Mouse (Mus musculus): ENCODE data around the gene Nfkbia. TPM values are rescaled to one million over a fixed set of nuclear protein-coding genes. Genes with fewer than 3 reads are reported as not detected.

The Nfkbia gene
- total and polyA plus RNA-seq, 3 experiments = 9.3 to 15.9 TPM; not detected in 1

- Histone ChIP-seq H3K36me3 (ENCODE audit: control insufficient read depth in 1 of 2, insufficient read depth in 2 of 2, low read length in 2 of 2) (no peaks in the 10 kb centered on the region), H3K79me2 (ENCODE audit: control insufficient read depth, insufficient read depth, low read length, poor library complexity) (no peaks in the 10 kb centered on the region), H3K4me3 (ENCODE audit: control insufficient read depth in 1 of 2, insufficient read depth in 1 of 2, low read depth in 2 of 2, low read length in 2 of 2) (no peak overlapping the region), H3K27me3 (ENCODE audit: control insufficient read depth in 1 of 2, insufficient read depth in 2 of 2, low read length in 2 of 2) (no peaks in the 10 kb centered on the region; a peak in 1 of 4 replicates), H3K9ac (ENCODE audit: control insufficient read depth, low read depth, low read length, poor library complexity, severe bottlenecking) (no peak overlapping the region), H3K27ac (ENCODE audit: control insufficient read depth, low read depth, low read length) (no peak overlapping the region), H3K4me1 (ENCODE audit: control insufficient read depth in 1 of 2, insufficient read depth in 2 of 2, low read length in 2 of 2) (no peaks in the 10 kb centered on the region), H3K9me3 (replicated peaks; ENCODE audit: insufficient read depth, low read length) (no peaks in the 10 kb centered on the region)
- TF ChIP-seq SMC3 (IDR thresholded peaks at IDR 0.05; ENCODE audit: low read depth, low read length) (no peak), ELF1 (IDR thresholded peaks at IDR 0.05; ENCODE audit: low read depth, low read length) (no peak), BHLHE40 (IDR thresholded peaks at IDR 0.05; ENCODE audit: borderline replicate concordance, low read depth, low read length) (no peak), NRF1 (IDR thresholded peaks at IDR 0.05; ENCODE audit: insufficient read depth, low read depth, low read length, poor library complexity, severe bottlenecking) (no peak), TCF12 (IDR thresholded peaks at IDR 0.05; ENCODE audit: low read depth, low read length) (no peak), ETS1 (IDR thresholded peaks at IDR 0.05; ENCODE audit: low read depth, low read length) (no peak), NELFE (IDR thresholded peaks at IDR 0.05; ENCODE audit: low read depth, low read length) (no peak)
- DNase-seq (ENCODE audit: low read depth, low spot score) = no peak
Measured at GRCm38 (mm10) chr12:55483591-55483990, 8.9 kb downstream of the Nfkbia start.

GRCm38 (mm10) chr12:55482732-55483131 is 9.7 kb downstream of the Nfkbia start:
- H3K4me3 ChIP-seq (ENCODE audit: control insufficient read depth in 1 of 2, insufficient read depth in 1 of 2, low read depth in 2 of 2, low read length in 2 of 2) = no peak overlapping the region
- no peak overlapping the region for H3K9ac ChIP-seq (ENCODE audit: control insufficient read depth, low read depth, low read length, poor library complexity, severe bottlenecking)
- H3K27ac ChIP-seq (ENCODE audit: control insufficient read depth, low read depth, low read length) = no peak overlapping the region
- no peaks in the 10 kb centered on the region for H3K9me3 ChIP-seq (replicated peaks; ENCODE audit: insufficient read depth, low read length)
- H3K79me2 ChIP-seq (ENCODE audit: control insufficient read depth, insufficient read depth, low read length, poor library complexity) = no peaks in the 10 kb centered on the region
- no peak for DNase-seq (ENCODE audit: low read depth, low spot score)
- H3K36me3 ChIP-seq (ENCODE audit: control insufficient read depth in 1 of 2, insufficient read depth in 2 of 2, low read length in 2 of 2) = no peaks in the 10 kb centered on the region
- no peaks in the 10 kb centered on the region for H3K4me1 ChIP-seq (ENCODE audit: control insufficient read depth in 1 of 2, insufficient read depth in 2 of 2, low read length in 2 of 2)
- TF ChIP-seq TAL1 (IDR thresholded peaks at IDR 0.05; ENCODE audit: low read length) = no peak
- TF ChIP-seq ZMIZ1 (IDR thresholded peaks at IDR 0.05; ENCODE audit: low read depth, low read length) = no peak
- TF ChIP-seq RCOR1 (IDR thresholded peaks at IDR 0.05; ENCODE audit: low read depth, low read length) = no peak
- TF ChIP-seq TBP (IDR thresholded peaks at IDR 0.05; ENCODE audit: low read depth, low read length) = no peak
- TF ChIP-seq MEF2A (IDR thresholded peaks at IDR 0.05; ENCODE audit: extremely low read depth, insufficient replicate concordance, low read depth, low read length, poor library complexity, severe bottlenecking) = no peak
- TF ChIP-seq POLR2A (IDR thresholded peaks at IDR 0.05; ENCODE audit: control insufficient read depth in 1 of 2, insufficient read depth in 1 of 2, low read depth in 1 of 2, low read length in 2 of 2, poor library complexity in 1 of 2) = no peak
- no peak for TF ChIP-seq KAT2A (conservative IDR thresholded peaks at IDR 0.05; ENCODE audit: low read depth, low read length)
- no peaks in the 10 kb centered on the region; a peak in 2 of 4 replicates for H3K27me3 ChIP-seq (ENCODE audit: control insufficient read depth in 1 of 2, insufficient read depth in 2 of 2, low read length in 2 of 2)

GRCm38 (mm10) chr12:55481739-55482138 is 10.7 kb downstream of the Nfkbia start:
- H3K4me1 ChIP-seq (ENCODE audit: control insufficient read depth in 1 of 2, insufficient read depth in 2 of 2, low read length in 2 of 2) = no peaks in the 10 kb centered on the region
- no peaks in the 10 kb centered on the region; a peak in 2 of 4 replicates for H3K27me3 ChIP-seq (ENCODE audit: control insufficient read depth in 1 of 2, insufficient read depth in 2 of 2, low read length in 2 of 2)
- no peak overlapping the region for H3K9ac ChIP-seq (ENCODE audit: control insufficient read depth, low read depth, low read length, poor library complexity, severe bottlenecking)
- H3K4me3 ChIP-seq (ENCODE audit: control insufficient read depth in 1 of 2, insufficient read depth in 1 of 2, low read depth in 2 of 2, low read length in 2 of 2) = no peak overlapping the region
- no peaks in the 10 kb centered on the region for H3K9me3 ChIP-seq (replicated peaks; ENCODE audit: insufficient read depth, low read length)
- H3K79me2 ChIP-seq (ENCODE audit: control insufficient read depth, insufficient read depth, low read length, poor library complexity) = no peaks in the 10 kb centered on the region
- H3K36me3 ChIP-seq (ENCODE audit: control insufficient read depth in 1 of 2, insufficient read depth in 2 of 2, low read length in 2 of 2) = no peaks in the 10 kb centered on the region
- no peak for DNase-seq (ENCODE audit: low read depth, low spot score)
- no peak overlapping the region for H3K27ac ChIP-seq (ENCODE audit: control insufficient read depth, low read depth, low read length)
- TF ChIP-seq TAL1 (IDR thresholded peaks at IDR 0.05; ENCODE audit: low read length) (no peak), JUND (IDR thresholded peaks at IDR 0.05; ENCODE audit: low read depth, low read length) (no peak), EP300 (IDR thresholded peaks at IDR 0.05; ENCODE audit: low read depth in 1 of 2, low read length in 2 of 2) (no peak), MAFK (IDR thresholded peaks at IDR 0.05; ENCODE audit: borderline replicate concordance, low read depth, low read length) (no peak), ELF1 (IDR thresholded peaks at IDR 0.05; ENCODE audit: low read depth, low read length) (no peak), MAZ (IDR thresholded peaks at IDR 0.05; ENCODE audit: low read depth, low read length) (no peak), ETS1 (IDR thresholded peaks at IDR 0.05; ENCODE audit: low read depth, low read length) (no peak), ZC3H11A (IDR thresholded peaks at IDR 0.05; ENCODE audit: low read depth, low read length) (no peak), NELFE (IDR thresholded peaks at IDR 0.05; ENCODE audit: low read depth, low read length) (no peak), POLR2AphosphoS5 (IDR thresholded peaks at IDR 0.05; ENCODE audit: borderline replicate concordance, low read depth, low read length) (no peak), TBP (IDR thresholded peaks at IDR 0.05; ENCODE audit: low read depth, low read length) (no peak), HCFC1 (IDR thresholded peaks at IDR 0.05; ENCODE audit: low read depth, low read length) (no peak), ZMIZ1 (IDR thresholded peaks at IDR 0.05; ENCODE audit: low read depth, low read length) (no peak), MXI1 (IDR thresholded peaks at IDR 0.05; ENCODE audit: low read depth, low read length) (no peak), ZKSCAN1 (IDR thresholded peaks at IDR 0.05; ENCODE audit: low read depth, low read length) (no peak), GATA1 (IDR thresholded peaks at IDR 0.05; ENCODE audit: low read depth, low read length) (no peak), MEF2A (IDR thresholded peaks at IDR 0.05; ENCODE audit: extremely low read depth, insufficient replicate concordance, low read depth, low read length, poor library complexity, severe bottlenecking) (no peak), USF1 (IDR thresholded peaks at IDR 0.05; ENCODE audit: low read depth, low read length) (no peak)
